Mouse (Mus musculus) thymus, postnatal 10 days (tissue): Measurements from ENCODE around the gene Nfatc4.

Experiments used
- DNase-seq, 2 experiments: peaks; one replicate each; pipeline ENCODE4 v3.0.0; 2021; ENCODE audit warnings: low spot score in 2 of 2

The Nfatc4 gene

DNA sequence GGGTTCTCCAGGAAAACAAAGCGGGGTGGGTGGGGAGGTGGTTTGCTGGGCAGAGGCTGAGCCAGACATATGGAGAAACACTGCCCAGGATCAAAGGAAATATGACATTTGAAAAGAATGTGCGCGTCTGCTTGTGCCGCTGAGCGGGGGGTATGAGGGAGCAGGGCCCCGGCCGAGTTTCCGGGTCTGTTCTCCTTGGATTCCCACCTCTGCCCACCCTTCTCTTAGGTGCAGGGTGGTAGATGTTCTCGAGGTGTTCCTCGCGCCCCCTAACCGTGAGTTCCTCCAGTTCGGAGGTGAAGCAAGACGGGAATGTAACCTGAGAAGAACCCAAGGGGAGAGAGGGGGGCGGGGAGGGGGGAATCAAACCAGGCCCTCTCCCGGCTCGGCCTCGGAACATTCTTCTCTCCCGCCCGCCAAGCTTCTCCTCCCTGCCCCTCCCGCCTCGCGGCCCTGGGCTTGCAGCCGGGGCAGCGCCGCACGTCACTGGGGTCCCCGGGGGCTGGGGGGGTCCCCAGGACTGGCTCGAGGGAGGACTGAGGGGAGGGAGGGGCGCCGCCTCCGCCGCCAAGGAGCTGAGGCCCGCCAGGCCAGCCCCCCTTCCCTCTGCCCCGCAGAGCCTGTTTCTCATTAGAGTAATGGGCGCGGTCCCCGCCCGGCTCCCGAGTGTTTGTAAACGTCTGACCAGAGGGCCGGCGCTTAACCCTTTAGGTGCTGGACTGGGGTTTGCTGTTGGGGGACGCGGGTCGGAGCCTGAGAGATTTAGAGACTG lies at the start of gene Nfatc4:
Nfatc4 (plus strand) TSS at position 154 of the 772 bp plus-strand sequence.
- peak in 1 of 2 experiments; percentile 7 for DNase-seq

DNA sequence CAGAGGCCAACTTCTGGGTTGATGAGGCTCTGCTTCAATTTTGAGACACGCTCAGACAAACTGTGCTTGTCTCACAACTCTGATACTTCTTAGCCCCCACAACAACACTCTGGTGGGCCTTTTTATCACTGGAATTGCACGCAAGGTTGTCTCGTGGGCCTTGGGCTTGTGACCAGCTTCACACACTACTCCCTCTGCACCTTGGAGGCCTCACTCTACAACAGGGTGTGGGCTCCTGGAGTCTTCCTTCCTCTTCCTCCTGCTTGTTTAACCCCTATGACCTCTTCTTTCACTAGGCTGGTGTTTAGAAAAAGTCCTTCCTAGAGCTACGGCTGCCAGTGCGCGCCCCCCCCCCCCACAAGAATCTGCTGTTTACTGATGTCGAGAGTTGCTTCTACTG lies 46.2 kb upstream of the Nfatc4 start:
- DNase-seq: no peak

DNA sequence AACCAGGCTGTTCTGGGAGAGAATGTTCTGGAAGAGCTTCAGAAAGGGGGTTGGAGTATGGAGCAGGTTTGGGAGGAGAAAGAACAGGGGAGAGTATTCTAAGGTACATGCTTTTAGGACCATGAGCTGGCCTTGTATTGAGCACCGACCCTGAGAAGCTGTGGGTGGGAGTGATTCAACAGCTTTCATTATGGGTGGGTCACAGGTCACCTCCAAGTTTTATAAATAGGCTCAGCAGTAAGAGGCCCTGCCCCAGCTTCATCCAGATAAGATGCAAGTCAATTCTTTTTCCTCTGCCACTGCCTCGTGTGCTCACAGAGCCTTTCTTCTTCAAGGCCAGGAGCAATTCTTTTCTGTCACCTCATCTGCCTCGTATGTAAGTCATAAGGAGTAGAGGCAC lies 45.8 kb upstream of the Nfatc4 start:
- DNase-seq: no peak

DNA sequence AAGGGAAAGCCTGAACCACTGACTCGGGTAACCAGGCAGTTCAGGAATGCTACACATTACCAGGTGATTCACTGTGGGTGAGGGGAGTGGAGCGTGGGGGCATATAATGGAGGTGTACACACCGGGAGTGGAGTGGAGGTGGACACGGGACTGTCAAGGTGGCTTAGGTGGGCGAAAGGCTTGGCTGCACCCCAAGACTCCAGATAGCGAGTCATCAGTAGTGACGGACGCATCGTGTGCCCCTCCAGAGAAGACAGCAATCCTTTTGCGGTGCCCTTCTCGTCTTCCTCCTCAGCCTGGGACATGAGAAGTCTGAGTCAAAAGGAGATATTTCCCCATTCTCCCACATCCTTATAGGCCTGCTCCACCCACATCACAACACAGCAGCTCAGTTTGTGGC lies 45.1 kb upstream of the Nfatc4 start:
- DNase-seq: no peak

DNA sequence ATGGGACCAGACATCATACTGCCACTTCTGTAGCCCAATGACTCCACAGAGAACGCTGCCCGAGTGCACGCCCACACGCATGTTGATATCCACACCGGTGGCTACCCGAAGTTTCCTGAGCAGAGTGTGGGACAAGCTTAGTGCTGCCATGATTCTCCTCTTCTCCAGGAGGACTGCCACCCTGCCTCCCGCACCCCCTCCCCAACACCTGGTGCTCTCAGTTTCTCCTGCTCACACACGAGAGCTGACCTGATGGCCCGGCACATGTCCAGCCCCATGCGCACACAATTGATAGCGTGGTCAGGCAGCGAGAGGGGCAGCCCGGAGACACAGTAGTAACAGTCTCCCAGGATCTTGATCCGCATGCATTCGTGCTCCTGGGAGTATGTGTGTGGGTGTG lies 44.3 kb upstream of the Nfatc4 start:
- DNase-seq: no peak

DNA sequence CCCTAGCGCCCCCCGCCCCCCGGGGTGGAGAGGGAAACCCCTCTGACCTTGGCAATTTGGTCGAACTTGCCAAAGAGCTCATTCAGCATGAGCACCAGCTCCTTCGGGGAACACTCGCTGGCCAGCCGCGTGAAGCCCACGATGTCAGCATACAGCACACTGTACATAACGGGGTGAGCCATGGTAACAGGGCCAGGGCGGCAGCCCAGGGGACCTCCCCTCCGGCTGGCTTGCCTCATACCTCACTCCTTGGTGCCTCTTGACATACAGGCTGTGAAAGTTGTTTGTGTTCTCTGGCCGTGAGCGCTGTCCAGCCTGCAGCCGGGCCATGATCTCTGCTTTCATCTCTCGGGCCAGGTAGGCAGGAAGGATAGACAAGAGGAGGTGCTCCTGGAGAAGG lies 43.3 kb upstream of the Nfatc4 start:
- no peak for DNase-seq

DNA sequence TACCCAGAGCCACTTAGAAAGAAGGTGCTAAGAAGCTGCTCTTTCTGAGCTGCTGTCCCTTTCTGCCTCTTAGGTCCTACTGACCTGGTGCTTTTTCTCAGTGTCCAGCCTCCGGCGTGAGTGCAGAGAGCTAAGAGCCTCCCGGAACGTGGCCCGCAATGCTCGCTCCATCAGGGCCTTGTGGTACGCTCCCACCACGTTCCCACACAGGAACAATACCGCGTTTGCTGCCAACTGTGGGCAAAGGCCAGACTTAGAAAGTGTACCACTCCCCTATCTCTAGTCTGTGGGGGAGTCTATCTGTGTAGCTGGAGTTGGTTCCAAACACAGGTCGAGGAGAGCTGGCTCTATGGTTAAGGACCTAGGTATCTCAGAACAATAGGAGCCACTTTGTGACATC lies 42.2 kb upstream of the Nfatc4 start:
- peak in 1 of 2 experiments; percentile 2 for DNase-seq

DNA sequence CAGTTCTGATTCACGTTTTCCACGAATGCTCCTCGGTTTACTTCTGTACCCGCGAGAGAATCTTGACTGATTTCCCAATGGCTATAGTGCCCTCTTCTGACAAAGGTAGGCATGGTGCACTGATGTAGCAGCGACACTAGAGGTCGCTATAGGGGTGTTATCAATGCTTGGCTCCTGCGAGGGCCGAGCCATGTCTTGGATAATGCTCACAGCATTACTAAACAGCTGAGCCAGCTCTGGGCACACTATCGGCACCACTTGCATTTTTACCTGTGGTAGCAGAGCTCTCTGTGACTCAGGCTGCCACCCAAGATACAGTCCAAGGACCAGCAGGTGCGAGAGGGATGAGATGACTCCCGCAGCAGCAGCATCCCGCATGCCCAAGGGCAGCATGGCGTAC lies 41.6 kb upstream of the Nfatc4 start:
- peak; percentile 17 to 66 for DNase-seq

DNA sequence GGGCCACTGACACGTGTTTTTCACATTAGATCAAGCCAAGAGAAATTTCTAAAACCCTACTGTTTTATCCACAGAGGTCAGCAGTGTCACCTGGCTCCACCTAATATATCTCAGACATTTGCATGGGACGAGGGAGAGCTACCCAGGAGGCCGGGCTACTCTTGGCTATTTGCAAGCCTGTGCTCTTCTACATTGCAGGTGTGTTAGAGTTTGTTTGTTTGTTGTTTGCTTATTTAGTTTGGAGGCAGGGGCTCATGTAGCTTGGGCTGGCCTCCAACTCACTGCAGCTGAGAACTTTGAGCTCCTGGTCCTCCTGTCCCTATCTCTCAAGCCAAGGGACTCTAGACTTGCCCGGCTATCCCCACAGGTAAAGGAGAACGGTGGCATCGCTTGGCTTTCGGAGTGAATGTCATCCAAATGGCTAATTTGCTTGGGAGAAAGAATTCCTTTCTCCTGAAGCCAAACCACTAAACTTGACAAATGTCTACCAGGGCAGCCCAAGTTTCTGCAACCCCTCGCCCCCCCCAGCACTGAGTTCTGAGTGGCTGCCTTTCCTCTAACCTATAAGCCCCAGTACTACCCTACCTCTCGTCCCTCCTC lies 40.5 kb upstream of the Nfatc4 start:
- DNase-seq: peak; percentile 1 to 2

DNA sequence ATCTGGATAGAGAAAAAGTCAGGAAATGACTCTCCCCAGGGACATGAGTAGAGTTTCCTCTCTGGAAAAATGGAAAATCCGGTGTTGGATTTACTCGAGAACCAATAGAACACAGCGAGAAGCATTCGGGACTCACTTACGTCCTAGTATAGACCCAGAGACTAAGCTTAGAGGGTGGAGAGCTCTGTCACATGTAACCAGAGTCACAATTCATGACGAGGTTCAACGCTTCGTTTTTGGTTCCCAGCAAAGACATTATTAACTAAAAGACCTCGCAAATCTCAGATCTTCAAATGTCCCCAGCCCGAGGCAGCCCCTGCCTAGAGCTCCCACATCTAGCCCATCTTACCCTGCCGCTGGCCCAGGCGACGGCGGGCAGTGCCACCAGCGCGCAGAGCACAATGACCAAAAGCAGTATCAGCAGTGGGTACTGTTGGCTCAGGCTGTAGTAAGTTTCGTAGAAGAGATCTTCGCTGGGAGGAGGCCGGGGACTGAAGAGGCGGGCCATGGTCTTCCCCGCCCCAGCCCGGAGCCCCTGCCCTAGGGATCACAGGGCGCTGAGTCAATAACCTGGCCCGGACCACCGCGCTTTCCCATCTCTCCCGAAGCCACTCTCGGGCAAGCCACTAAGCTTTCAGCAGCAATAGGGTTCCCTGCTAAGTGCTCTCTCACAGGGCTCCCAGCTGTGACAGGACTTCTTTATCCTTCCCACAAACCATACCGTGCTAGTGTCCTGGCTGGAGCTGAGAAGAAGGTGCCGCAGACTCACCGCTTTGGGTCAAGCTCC lies 39.6 kb upstream of the Nfatc4 start:
- peak; percentile 2 for DNase-seq

DNA sequence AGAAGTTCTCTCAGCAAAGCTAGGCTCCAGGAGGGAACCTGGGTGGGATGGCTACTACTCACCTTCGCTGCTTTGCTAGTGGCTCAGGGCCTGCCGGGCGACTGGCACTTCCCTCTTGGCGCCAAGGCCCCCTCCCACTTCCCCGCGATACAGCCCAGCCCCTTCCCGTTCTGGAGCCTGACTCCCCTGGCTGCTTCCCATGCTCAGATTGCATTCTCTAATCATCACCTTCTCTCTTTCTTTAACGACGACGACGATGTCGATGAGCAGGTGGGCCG lies 39.0 kb upstream of the Nfatc4 start, which contains the start of gene Adcy4:
Adcy4 (minus strand) TSS at position 138 of the 278 bp plus-strand sequence.
- DNase-seq: no peak

DNA sequence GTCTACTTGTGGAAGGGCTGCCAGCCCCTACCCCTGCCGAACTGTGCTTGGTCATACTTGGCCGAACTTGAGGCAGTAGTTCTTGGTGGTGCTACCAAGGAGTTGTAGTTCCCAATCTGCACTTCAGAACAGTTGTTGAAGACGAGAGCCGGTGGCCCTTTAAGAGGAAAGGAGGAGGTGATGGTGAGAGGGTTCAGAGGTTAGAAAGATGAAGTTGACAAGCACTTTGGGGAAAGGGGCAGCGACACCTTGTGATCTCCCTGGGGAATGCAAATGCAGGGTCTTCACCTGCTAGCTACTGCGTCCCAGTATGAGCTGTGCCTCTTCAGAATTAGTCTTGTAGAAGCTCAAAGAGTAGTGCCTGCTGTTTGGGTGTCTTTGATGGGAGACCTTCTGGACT lies 37.7 kb upstream of the Nfatc4 start:
- peak in 1 of 2 experiments; percentile 36 for DNase-seq

DNA sequence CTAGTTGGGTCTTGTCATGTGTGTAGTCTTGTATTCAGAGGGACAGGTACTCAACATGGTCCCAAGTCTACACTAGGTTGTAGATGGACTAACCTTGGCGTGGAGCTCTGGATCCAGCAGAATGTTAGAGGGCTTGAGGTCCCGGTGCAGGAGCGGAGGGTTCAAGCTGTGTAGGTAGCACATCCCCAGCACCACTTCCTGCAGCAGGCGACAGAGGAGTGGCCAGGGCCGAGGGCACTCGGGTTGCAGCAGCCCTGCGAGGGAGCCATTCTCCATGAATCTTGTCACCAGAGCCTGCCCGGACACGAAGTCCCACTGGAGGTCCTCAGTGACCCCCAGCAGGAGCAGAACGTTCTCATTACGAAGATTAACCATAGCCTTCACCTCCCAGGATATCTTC lies 35.2 kb upstream of the Nfatc4 start:
- peak in 1 of 2 experiments; percentile 4 for DNase-seq

DNA sequence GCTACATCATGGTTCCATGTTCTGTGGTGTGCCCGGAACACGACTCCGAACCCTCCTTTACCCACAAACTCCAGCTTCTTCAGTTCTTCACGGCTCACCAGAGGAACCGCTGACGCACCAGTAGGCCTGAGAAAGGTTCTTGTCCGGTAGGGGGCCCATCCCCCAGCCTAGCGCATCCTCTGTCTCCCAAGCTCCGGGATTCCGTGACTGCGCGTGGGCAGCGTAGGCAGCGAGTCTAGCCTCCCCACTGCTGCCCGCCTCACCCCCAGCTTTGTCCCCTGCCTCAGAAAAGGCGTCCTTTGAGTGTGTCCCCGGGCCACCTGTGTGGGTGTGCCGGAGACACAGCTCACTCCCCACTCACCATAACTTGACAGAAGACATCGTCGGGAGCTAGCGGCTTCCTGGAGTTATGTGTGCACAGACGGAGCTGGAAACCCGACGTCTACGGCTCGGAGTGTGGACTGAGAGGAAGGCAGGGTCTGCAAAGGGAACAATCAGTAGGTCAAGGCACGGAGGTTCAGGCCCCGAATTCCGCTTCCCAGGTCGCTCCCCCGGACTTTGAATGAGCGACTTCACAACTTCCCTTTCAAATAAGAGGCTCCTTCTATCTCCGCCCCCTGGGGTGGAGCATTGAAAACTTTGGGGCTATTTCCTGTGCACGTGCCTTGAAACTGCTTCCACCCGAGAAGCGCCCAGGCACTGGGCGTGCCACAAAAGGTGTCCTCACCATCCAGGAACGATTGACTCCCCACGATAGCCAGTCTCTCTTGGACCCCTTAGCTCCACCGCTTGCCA lies 34.5 kb upstream of the Nfatc4 start, which contains the start of gene Ripk3:
Ripk3 (minus strand) TSS at position 610 of the 795 bp plus-strand sequence.
- peak; percentile 54 to 63 for DNase-seq

DNA sequence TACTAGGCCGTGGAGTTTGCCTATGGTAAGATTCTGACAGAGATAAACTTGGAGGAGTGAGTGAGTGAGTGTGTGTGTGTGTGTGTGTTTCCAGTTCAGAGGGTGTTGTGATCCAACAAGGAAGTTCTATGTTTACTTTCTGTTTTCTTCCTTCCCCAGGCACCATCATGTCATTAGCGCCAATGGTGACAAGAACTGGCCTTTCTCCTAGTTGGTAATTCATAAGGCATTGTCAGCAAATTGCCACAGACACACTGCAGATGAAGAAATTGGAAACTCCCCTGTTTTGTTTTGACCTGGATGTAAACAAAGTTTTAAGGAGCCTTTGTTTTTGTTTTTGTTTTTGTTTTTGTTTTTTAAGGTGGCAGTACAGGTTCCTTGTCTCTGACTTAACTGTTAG lies 29.5 kb upstream of the Nfatc4 start:
- no peak for DNase-seq

DNA sequence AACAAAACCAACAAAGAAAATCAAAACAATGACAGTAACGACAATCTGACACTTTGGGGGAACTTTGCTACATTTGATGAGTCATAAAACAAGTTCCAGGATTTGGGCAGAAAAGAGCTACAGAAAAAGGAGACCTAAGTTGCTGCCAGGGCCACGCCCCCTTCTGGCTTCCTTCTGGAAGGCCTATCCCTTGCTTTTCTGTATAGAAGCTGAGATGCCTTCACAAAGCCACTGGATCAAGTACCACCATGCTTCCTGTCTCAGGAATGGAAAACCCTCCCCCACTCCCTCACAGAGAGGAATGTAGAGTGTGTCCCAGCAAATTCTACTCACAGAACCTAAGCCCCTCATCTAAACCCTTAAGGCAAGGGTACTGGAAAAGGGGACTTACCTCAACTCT lies 29.0 kb upstream of the Nfatc4 start:
- peak in 1 of 2 experiments; percentile 1 for DNase-seq

DNA sequence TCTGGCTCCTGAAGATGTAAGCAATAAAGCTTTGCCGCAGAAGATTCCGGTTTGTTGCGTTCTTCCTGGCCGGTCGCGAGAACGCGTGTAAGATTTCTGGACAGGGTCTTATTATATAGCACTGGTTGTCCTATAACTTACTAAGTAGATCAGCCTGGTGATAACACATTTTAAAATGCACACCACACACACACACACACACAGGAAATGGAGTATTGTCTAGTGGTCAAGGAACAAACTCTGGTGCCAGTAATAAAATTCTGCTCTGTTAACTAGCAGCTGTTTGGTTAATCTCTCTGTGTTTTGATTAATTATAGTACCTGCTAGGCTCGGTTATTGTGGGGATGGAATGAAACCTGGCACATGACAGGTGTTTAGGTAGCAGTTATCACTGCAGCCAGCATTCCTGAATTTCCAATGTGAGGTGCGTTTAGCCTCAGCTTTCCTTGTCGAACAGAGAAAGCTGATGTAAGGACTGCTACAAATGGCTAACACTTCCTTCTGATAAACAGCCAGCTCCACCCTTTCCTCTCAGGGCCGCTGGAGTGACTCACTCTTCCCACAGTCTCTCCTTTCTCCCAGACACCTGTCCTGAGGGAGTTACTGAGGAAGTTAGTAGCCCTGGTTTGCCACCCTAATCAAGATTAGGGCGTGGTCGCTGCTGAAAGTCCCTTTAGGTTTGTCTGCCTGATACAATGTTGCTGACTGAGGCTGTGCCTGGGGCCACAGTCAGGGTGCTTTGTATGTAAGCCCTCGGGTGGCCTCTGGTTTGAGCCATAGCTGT lies 27.4 kb upstream of the Nfatc4 start:
- DNase-seq: peak in 1 of 2 experiments; percentile 1

DNA sequence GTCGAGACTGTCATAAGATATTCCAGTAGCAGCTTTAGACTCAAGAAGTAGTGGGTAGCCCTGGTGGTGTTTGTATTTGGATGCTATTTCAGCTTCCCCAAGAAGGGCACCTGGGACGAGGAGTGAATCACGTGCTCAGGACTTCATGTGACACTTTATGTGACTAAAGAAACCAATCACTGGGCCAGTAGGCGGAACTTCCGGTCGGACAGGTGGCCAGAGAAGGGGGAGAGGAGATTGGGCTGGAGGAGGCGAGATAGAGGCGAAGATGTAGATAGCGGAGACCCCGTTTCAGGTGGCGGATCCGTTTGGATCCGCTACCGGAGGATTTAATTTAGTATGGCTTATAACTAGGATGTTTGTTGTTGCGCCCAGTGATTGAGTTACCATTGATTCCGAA lies 8.1 kb upstream of the Nfatc4 start:
- peak in 1 of 2 experiments; percentile 36 for DNase-seq

DNA sequence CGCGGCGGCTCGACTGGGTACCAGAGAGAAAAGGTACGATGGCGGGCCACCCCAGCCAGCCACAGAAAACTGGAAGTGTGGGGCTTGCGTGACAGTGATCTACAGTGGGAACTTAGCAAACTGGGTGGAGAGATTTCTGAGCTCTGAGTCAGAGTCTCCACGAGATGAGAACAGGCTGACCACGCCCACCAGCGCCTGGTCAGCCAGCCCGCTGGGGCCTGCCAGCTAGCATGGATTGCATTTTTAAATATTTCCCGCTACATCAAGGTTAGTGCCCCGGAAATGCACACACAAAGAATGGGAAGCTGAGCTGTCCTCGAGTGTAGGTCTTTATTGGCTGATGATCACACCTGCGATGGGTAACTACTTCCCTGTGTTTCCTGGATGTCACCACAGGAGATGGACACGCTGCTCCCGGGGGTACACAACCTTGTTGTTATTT lies 7.6 kb upstream of the Nfatc4 start:
- DNase-seq: peak in 1 of 2 experiments; percentile 2

DNA sequence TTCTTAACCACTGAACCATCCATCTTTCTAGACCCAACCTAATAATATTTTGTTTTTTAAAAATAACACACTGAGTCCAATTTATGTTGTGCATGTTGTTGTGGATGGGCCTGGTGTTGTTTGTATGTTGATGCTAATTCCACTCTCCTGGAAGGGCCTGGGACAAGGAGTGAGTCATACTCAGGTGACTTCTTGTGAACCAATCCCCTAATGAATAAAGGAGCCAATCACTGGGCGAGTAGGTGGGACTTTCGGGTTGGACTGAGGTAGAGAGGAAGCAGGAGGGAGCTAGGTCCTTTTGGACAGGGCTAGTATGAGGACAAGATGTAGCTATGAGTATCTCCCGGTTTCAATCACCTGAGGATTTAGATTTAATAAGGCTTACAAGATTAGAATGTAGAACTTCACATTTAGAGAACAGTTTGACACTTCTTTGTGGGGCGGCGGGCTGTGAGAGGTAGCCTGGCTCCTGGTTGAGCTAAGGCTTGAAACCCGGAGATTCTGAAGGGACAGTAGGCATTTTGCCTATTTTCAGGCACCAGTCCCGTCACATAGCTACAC lies 3.0 kb upstream of the Nfatc4 start:
- DNase-seq: no peak

DNA sequence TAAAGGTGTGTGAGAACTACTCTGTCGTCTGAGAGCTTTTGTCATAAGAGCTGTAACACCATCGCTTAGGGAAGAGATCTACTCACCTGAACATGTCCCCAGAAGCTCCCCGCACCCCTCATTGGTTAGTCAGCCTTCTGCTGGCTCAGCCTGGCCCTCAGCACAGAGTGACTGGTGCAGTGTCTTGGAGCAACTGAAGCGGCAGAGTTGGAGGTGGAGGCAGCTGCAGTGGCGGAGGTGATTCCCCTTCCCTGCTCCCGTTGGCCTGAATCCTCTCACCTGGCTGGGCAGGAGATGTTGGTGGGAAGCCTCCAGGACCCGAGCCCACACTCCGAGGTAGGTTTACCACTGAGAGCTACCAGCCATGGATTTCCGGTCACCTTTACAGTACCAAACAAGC lies 2.4 kb upstream of the Nfatc4 start:
- peak in 1 of 2 experiments; percentile 2 for DNase-seq
